Mouse (Mus musculus): ENCODE results near the gene Uchl4.

The Uchl4 gene

GRCm38 (mm10) chr9:64240116-64240515, 5.1 kb downstream of the Uchl4 start:
- WGBS = 51% methylated on average over 2 of the region's 2 CpGs

DNA sequence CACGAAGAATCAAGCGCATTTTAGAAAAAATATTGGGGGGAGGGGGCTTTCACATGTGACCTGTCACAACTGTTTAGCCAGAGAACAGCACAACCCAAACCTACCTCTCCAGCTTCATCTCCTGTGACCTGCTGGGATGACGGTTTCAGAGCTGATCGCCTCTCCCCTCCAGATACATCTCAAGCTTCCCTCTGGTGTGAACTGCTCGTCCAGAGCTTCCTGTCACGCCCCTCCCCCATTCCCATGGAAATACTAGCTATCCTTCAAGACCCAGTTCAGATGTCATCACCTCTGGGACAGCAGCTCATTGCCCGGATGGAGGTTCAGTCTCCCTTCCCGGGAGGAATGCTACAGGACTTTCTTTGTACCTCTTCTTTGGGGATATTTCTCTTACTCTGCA, 5.7 kb downstream of the Uchl4 start:
- WGBS = 75% methylated on average over 8 of the region's 8 CpGs

GRCm38 (mm10) chr9:64242381-64242831, 7.4 kb downstream of the Uchl4 start:
- 69% methylated on average over 6 of the region's 6 CpGs for WGBS

GRCm38 (mm10) chr9:64249371-64249770, 14.4 kb downstream of the Uchl4 start:
- WGBS = 97% methylated on average over 1 of the region's 1 CpGs

DNA sequence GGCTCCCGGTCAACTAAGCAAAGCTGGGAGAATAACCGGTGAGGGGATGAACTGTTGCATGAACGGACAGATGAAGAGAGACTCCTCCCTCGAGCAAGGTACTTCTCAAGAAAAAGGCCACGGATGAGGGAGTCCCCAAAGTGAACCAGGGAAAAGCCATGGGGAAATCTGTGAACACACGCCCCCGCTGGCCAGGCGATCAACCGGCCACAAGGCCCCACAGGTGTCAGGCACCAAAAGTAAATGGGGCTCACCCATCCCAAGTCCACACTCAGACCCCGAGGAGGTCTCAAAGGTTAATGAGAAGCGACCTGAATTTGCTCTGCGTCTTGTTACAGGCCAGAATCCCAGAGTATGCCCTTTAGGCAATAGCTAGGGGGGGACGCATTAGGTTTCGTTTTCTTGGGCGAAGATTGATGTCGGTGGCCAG, 17.6 kb downstream of the Uchl4 start:
- under 1% methylated on average over 16 of the region's 16 CpGs for WGBS

- under 1% methylated on average over 89 of the region's 89 CpGs for WGBS
These were observed 18.3 kb downstream of the Uchl4 start, which contains the start of gene Map2k1 for GRCm38 (mm10) chr9:64253021-64253904. Map2k1 (minus strand) TSS chr9:64253631.

GRCm38 (mm10) chr9:64255422-64255821, 20.4 kb downstream of the Uchl4 start:
- 83% methylated on average over 3 of the region's 3 CpGs for WGBS

DNA sequence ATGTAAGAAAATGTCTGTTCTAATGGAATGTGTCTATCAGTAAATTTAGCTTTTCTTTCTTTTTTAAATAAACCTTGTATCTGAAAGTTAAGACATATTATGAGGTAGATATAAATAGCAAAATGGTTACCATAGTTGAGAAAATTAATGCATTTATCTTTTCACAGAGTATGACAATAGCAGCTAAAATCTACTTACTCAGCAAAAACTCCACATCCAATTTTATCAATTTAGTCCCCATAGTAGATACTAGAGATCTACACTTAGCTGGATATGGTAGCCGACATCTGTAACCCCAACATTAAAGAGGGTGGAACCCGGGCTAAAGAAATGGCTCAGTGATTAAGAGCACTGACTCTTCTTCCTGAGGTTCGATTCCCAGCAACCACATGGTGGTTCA, 21.2 kb downstream of the Uchl4 start:
- WGBS = 92% methylated on average over 3 of the region's 3 CpGs

GRCm38 (mm10) chr9:64259906-64260305, 24.9 kb downstream of the Uchl4 start:
- WGBS = 89% methylated on average over 5 of the region's 5 CpGs

DNA sequence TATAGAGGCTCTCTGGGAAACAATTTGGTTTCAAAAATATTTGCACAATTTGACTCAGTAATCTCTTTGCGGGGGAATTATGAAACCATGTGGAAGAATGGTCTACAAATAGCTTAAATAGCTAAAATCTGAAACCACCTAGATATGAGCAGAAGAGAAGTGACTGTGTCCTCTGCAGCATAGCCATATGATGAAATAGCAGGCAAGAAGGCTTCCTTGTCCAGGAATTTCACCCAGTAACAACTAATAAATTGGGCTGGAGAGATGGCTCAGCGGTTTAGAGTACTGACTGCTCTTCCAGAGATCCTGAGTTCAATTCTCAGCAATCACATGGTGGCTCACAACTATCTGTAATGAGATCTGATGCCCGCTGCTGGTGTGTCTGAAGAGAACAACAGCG, 26.0 kb downstream of the Uchl4 start:
- WGBS = 78% methylated on average over 4 of the region's 4 CpGs

GRCm38 (mm10) chr9:64264813-64265212, 29.8 kb downstream of the Uchl4 start:
- 42% methylated on average over 1 of the region's 1 CpGs for WGBS

DNA sequence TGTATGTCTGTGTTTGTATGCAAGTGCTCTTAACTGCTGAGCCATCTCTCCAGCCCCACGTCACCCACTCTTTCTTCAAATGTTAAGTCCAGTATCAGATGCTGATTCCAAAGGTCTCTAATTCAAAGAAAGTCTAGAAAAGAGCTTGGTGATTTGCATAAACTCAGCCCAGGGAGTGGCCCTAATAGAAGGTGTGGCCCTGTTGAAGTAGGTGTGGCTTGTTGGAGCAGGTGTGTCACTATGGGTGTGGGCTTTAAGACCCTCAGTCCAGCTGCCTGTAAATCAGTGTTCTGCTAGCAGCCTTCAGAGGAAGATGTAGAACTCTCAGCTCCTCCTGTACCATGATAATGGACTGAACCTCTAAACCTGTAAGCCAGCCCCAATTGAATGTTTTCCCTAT, 32.2 kb downstream of the Uchl4 start:
- 76% methylated on average over 1 of the region's 1 CpGs for WGBS

DNA sequence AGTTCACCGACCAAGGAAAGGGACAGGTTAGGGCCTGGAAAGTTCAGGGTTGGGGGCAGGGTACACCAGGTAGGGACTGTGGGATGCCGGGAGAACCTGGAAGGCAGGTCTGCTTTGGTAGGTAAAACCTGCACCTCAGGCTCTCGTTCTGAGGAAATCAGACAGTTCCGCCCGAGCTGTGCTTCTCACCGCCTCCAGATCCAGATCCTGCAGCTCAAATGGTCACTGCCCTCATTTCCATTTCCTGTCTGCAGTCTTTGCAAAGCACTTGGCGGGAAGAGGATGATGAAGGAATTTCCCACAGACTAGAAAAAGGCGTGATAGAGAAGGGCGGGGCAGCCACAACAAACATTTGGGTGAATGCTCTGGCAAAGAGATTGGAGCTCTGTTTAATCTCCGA, 33.2 kb downstream of the Uchl4 start:
- 71% methylated on average over 10 of the region's 10 CpGs for WGBS

DNA sequence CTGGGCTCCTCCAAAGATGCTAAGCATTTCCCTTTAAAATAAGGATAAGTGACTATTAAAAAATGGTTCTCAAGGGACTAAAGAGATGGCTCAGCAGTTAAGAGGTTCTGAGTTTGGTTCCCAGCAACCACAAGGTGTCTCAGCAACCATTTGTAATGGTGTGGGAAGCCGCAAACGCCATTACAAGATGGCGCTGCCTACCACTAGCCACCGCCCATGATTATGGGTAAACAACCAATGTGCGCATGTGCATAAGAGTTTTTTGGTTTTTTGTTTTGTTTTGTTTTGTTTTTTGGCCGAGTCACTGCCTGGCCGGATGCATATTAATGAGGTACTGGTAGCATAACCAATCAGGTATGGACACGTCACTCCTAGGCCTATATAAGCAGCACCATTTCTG, 33.8 kb downstream of the Uchl4 start:
- 95% methylated on average over 8 of the region's 8 CpGs for WGBS

- WGBS = 68% methylated on average over 3 of the region's 3 CpGs
These were observed 36.2 kb downstream of the Uchl4 start for GRCm38 (mm10) chr9:64271249-64271648.

DNA sequence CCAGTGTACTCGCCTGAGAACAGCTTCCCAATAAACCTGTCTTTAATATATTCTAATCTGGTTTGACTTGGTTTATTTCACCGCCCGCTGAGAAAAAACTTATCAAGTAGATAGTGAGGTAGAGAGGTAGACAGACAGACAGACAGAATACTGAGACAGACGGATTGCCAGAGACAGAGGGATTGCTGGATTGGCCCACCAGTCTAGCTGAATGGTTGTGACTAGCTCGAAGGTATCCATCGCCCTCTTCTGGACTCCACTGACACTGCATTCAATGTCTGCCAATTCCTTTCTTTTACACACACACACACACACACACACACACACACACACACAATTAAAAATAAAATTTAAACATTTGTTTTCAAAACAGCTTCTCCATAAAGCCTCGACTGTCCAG, 37.6 kb downstream of the Uchl4 start:
- 38% methylated on average over 7 of the region's 7 CpGs for WGBS

DNA sequence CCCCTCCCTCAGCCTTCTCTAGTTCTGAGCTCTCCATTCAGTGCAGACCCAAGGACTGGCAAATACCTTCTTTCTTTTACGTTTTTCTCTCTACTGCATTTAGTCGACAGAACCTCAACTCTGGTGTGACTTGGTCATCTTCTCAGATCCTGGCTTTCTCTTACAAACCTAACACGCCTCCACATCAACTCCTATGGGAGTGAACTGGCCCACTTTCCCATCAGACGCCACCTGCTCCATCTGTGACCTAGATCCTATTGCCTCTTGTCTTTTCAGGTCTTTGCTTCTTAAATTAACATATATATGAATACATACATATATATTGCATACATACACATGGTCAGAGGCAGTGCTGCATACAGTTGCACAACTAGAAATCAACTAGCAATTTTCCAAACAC, 38.8 kb downstream of the Uchl4 start:
- WGBS = 50% methylated on average over 4 of the region's 4 CpGs

- WGBS = 78% methylated on average over 4 of the region's 4 CpGs
These were observed 39.3 kb downstream of the Uchl4 start for GRCm38 (mm10) chr9:64274291-64274690.

DNA sequence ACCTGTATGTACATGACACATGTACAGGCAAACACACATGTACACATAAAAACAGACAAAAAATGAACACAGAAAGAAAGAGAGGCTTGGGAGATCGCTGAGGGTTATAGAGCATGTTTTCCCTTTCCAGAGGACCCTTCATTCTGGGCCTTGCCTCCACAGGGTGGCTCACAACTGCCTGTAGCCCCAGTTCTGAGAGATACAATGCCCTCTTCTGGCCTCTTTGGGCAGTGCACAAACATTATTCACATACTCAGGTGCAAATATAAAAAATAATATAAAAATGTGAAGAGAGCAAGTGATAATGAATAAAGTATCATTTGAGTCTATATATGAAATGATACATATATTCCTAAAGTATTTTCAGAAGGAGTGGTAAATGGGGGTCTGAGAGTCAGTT, 39.9 kb downstream of the Uchl4 start:
- 76% methylated on average over 1 of the region's 1 CpGs for WGBS

- 57% methylated on average over 8 of the region's 8 CpGs for WGBS
These were observed 42.7 kb downstream of the Uchl4 start for GRCm38 (mm10) chr9:64277706-64278105.

DNA sequence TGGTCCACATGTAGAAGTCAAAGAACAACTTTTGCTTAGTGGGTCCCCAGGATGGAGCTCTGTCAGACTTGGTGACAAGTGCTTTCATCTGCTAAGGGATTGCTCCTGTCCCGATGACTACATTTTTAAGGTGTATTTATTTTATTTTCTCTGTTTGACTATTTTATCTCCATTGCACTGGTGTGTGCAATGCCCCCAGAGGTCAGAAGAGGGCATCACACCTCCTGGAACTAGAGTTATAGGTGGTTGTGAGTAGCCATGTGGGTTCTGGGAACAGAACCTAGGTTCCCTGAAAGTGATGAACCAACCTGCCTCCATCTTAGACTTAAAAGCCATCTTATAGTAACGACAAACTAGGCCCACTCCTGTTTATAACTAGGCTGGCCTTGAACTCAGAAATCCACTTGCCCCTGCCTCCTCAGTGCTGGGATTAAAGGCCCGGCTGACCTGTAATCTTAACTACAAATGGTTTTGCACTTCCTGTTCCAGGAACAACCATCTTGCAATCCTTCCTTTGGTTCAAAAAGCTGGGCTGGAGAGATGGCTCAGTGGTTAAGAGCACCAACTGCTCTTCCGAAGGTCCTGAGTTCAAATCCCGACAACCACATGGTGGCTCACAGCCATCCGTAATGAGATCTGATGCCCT, 43.8 kb downstream of the Uchl4 start:
- WGBS = 93% methylated on average over 6 of the region's 6 CpGs

DNA sequence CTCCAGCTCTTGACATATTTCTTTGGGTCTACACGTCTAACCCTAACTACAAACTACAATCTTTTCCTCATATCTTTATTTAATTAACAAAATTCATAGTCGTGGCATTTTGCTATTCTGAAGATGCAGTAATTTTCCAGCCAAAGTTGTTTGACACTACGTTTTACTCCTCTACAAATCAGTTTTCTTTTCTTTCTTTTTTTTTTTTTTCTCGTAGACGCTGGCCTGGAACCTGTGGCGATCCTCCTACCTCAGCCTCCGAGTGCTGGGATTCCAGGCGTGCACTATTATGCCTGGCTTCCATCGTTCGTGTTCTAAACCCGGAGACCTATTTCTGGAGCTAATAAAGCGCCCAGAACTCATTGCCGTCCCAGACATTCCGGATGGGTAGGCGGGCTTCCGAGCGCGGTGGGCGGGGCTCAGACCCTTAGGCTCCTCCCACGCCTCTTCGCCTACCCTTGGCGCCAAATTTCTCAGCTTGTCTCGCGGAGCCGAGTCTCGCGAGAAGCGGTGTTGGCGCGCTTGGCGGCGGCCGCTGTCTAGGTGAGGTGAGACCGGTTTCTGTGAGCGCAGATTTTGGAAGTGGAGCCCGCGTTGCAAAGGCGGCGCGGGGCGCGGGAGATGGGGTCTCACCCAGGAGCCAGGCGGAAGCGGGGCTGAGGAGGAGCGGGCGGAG, 46.2 kb downstream of the Uchl4 start, which contains the start of gene Tipin:
Gene Tipin, plus strand, starts transcription at position 477 of the 676 bp plus-strand sequence.
- WGBS = 1% methylated on average over 46 of the region's 46 CpGs
